In genomic region chr1:177727883-177728525, GRCm38 (mm10) we compare ENCODE assay signal across 22 mouse cellular contexts. TPM values are rescaled to one million over a fixed set of nuclear protein-coding genes. Genes with fewer than 3 reads are reported as not detected.
DNase-seq lines count a peak whose midpoint lies in the region; ATAC-seq lines count a peak whose summit lies in the region.
"Had no signal": no experiment of that assay in that cellular context is flagged by ENCODE, and none has a peak within 500 bp of the region (broad histone marks: within the 10 kb centered on the region; RNA-seq: fewer than 3 reads in every experiment).

No protein-coding gene starts in this region.

- ATAC-seq in midbrain, embryonic 11.5 days (ENCODE audit: low FRiP score) = no peak
- no peak for ATAC-seq in midbrain, embryonic 15.5 days (replicated peaks)
- peak; percentile 86 for ATAC-seq in intestine, embryonic 16.5 days
- ATAC-seq in stomach, embryonic 15.5 days (ENCODE audit: insufficient read depth, low FRiP score, low read depth) = no peak
- ATAC-seq: forebrain, embryonic 16.5 days had no signal

- DNase-seq in midbrain, embryonic 11.5 days (ENCODE audit: low spot score, missing footprints) = peak; percentile 66
- no peak for DNase-seq in embryo, embryonic 10.5 days (ENCODE audit: low spot score)
- DNase-seq in natural killer cell, adult 2 months (ENCODE audit: low spot score in 2 of 2) = no peak
- DNase-seq: adrenal gland, adult 8-10 months; adrenal gland, postnatal 36 days; cerebellum, adult 11 months; cerebellum, adult 9-10 months; cerebellum, postnatal 25 days; gastrocnemius, postnatal 14 days; heart, postnatal 36 days had no signal

- H3K9ac ChIP-seq in midbrain, embryonic 11.5 days (ENCODE audit: low read length) = no peak overlapping the region
- H3K9ac ChIP-seq in midbrain, embryonic 15.5 days = no peak overlapping the region
- H3K9ac ChIP-seq in intestine, embryonic 16.5 days (ENCODE audit: low read depth, low read length) = no peak overlapping the region
- H3K9ac ChIP-seq in stomach, embryonic 15.5 days = no peak overlapping the region
- H3K9ac ChIP-seq: embryonic facial prominence, embryonic 13.5 days; forebrain, embryonic 12.5 days; heart, embryonic 12.5 days; hindbrain, embryonic 15.5 days had no signal

- no peak overlapping the region for H3K4me3 ChIP-seq in midbrain, embryonic 11.5 days (ENCODE audit: low read depth, low read length)
- H3K4me3 ChIP-seq in midbrain, embryonic 15.5 days = no peak overlapping the region
- H3K4me3 ChIP-seq in intestine, embryonic 16.5 days (ENCODE audit: low read length) = no peak overlapping the region
- H3K4me3 ChIP-seq in stomach, embryonic 15.5 days (replicated peaks) = no peak overlapping the region
- H3K4me3 ChIP-seq: embryonic facial prominence, embryonic 13.5 days; forebrain, embryonic 12.5 days; heart, embryonic 12.5 days; hindbrain, embryonic 15.5 days had no signal

- 92% methylated on average over 3 of the region's 3 CpGs for WGBS in midbrain, embryonic 11.5 days
- WGBS in midbrain, embryonic 15.5 days = 92% methylated on average over 3 of the region's 3 CpGs
- 71% methylated on average over 3 of the region's 3 CpGs for WGBS in intestine, embryonic 16.5 days
- WGBS in stomach, embryonic 15.5 days = 81% methylated on average over 3 of the region's 3 CpGs

- peaks cover 5% of the 10 kb centered on the region; the same call in 1 of the 2 replicates for H3K9me3 ChIP-seq in midbrain, embryonic 11.5 days (ENCODE audit: control insufficient read depth, low read length)
- no peaks in the 10 kb centered on the region for H3K9me3 ChIP-seq in midbrain, embryonic 15.5 days
- no peaks in the 10 kb centered on the region for H3K9me3 ChIP-seq in intestine, embryonic 16.5 days (ENCODE audit: control insufficient read depth, low read length)
- H3K9me3 ChIP-seq in stomach, embryonic 15.5 days = no peaks in the 10 kb centered on the region
- H3K9me3 ChIP-seq: embryonic facial prominence, embryonic 13.5 days; hindbrain, embryonic 15.5 days had no signal

- no peaks in the 10 kb centered on the region for H3K27me3 ChIP-seq in midbrain, embryonic 11.5 days (ENCODE audit: control insufficient read depth, insufficient read depth, low read length)
- no peaks in the 10 kb centered on the region for H3K27me3 ChIP-seq in midbrain, embryonic 15.5 days (replicated peaks)
- no peaks in the 10 kb centered on the region for H3K27me3 ChIP-seq in intestine, embryonic 16.5 days (replicated peaks; ENCODE audit: control insufficient read depth, insufficient read depth, low read length)
- no peaks in the 10 kb centered on the region for H3K27me3 ChIP-seq in stomach, embryonic 15.5 days (replicated peaks)
- H3K27me3 ChIP-seq: embryonic facial prominence, embryonic 13.5 days; heart, embryonic 12.5 days; hindbrain, embryonic 15.5 days had no signal

- H3K36me3 ChIP-seq in midbrain, embryonic 11.5 days (ENCODE audit: control insufficient read depth, insufficient read depth, low read length) = no peaks in the 10 kb centered on the region
- no peaks in the 10 kb centered on the region for H3K36me3 ChIP-seq in midbrain, embryonic 15.5 days (replicated peaks)
- no peaks in the 10 kb centered on the region for H3K36me3 ChIP-seq in intestine, embryonic 16.5 days (ENCODE audit: control insufficient read depth, insufficient read depth, low read length)
- H3K36me3 ChIP-seq in stomach, embryonic 15.5 days = no peaks in the 10 kb centered on the region
- H3K36me3 ChIP-seq: embryonic facial prominence, embryonic 13.5 days; forebrain, embryonic 12.5 days; heart, embryonic 12.5 days; hindbrain, embryonic 15.5 days had no signal

- H3K4me1 ChIP-seq in midbrain, embryonic 11.5 days (ENCODE audit: control insufficient read depth, insufficient read depth, low read length) = peaks cover 3% of the 10 kb centered on the region; the same call in 1 of the 2 replicates
- no peaks in the 10 kb centered on the region for H3K4me1 ChIP-seq in midbrain, embryonic 15.5 days
- H3K4me1 ChIP-seq in intestine, embryonic 16.5 days (ENCODE audit: control insufficient read depth, insufficient read depth, low read length) = peaks cover 16% of the 10 kb centered on the region; the same call in 1 of the 2 replicates
- no peaks in the 10 kb centered on the region for H3K4me1 ChIP-seq in stomach, embryonic 15.5 days
- H3K4me1 ChIP-seq: forebrain, embryonic 12.5 days; hindbrain, embryonic 15.5 days had no signal

- no peak overlapping the region for H3K4me2 ChIP-seq in midbrain, embryonic 11.5 days
- H3K4me2 ChIP-seq in midbrain, embryonic 15.5 days = no peak overlapping the region
- H3K4me2 ChIP-seq in intestine, embryonic 16.5 days (ENCODE audit: low read depth, low read length) = no peak overlapping the region
- H3K4me2 ChIP-seq in stomach, embryonic 15.5 days = no peak overlapping the region
- H3K4me2 ChIP-seq: embryonic facial prominence, embryonic 13.5 days; forebrain, embryonic 12.5 days; heart, embryonic 12.5 days; hindbrain, embryonic 15.5 days had no signal

- no peak overlapping the region for H3K27ac ChIP-seq in midbrain, embryonic 11.5 days (ENCODE audit: low read depth, low read length)
- no peak overlapping the region for H3K27ac ChIP-seq in midbrain, embryonic 15.5 days
- no peak overlapping the region for H3K27ac ChIP-seq in intestine, embryonic 16.5 days (ENCODE audit: low read length)
- peak overlapping the region; percentile 52 for H3K27ac ChIP-seq in stomach, embryonic 15.5 days
- H3K27ac ChIP-seq: embryonic facial prominence, embryonic 13.5 days; forebrain, embryonic 12.5 days; hindbrain, embryonic 15.5 days had no signal

RNA-seq across cellular contexts. Expression of gene 1700016C15Rik, which starts 1.6 kb away (rescaled TPM):
- polyA plus RNA-seq in midbrain, embryonic 11.5 days (2014; fragmentation: Nextera tagmentation; extraction: Ambion mirVana) = not detected in 2 replicates
- polyA plus RNA-seq in midbrain, embryonic 15.5 days (2015; fragmentation: Nextera tagmentation; extraction: Ambion mirVana) = not detected in 2 replicates
- not detected in 2 replicates for polyA plus RNA-seq in intestine, embryonic 16.5 days (2015; fragmentation: Nextera tagmentation; extraction: Ambion mirVana)
- not detected in 2 replicates for polyA plus RNA-seq in stomach, embryonic 15.5 days (2015; fragmentation: Nextera tagmentation; extraction: Ambion mirVana)
- polyA plus RNA-seq: cortical plate, adult 2 months; embryonic facial prominence, embryonic 13.5 days; forebrain, embryonic 12.5 days; forebrain, embryonic 16.5 days; frontal cortex, adult 2 months; heart, embryonic 12.5 days; heart, embryonic 16.5 days; hindbrain, embryonic 11.5 days had no signal
